Mouse (Mus musculus) cerebellum, postnatal 10 days (tissue): Measurements from ENCODE around the gene Zfp605.
"Not testable (repeated sequence)": the region's sequence is repeated elsewhere in the genome, so short reads cannot be mapped to it uniquely, and the experiment has no call there.

Experiments used
- DNase-seq, 2 experiments: peaks; one replicate each; pipeline ENCODE4 v3.0.0; 2021; ENCODE audit warnings: mixed read lengths in 2 of 2

Gene Zfp605

DNA sequence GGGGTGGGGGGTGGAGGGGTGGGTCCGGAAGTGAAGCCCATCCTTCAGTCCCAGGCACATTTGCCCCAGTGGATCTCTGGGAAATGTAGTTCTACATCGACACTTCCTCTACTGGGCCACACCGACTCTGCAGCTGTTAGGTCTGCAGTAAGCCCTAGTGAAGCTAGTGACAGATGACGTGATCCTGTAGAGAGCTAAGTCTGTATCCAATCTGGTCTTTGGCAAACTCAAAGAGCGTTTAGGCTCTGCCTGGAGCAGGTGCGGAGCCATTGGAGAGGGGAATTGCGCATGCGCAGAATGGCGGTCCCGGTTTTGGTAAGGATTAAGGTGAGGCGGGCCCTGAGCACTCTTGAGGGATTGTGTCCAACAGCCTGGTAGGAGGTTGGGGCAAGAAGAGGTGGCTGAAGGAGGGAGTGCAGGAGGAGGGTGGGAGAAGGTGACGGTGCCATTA is at the start of gene Zfp605:
TSS of gene Zfp605 (plus strand) at position 102 of the 451 bp plus-strand sequence.
- peak; percentile 97 to 98 for DNase-seq

DNA sequence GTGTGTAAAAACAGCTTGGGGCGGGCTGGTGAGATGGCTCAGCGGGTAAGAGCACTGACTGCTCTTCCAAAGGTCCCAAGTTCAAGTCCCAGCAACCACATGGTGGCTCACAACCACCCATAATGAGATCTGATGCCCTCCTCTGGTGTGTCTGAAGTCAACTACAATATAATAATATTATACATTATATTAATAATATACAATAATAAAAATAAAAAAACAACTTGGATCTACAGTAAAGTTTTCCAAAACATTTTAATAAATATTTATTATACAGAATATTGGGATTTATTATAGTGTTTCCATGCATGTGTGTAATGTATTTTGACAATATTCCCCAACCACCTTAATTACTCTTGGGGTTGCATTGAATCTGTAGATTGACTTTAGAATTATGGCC is 37.5 kb upstream of the Zfp605 start, which contains the start of gene Gm17655:
TSS of gene Gm17655 (minus strand) at position 101 of the 400 bp plus-strand sequence.
- not testable (repeated sequence) for DNase-seq

DNA sequence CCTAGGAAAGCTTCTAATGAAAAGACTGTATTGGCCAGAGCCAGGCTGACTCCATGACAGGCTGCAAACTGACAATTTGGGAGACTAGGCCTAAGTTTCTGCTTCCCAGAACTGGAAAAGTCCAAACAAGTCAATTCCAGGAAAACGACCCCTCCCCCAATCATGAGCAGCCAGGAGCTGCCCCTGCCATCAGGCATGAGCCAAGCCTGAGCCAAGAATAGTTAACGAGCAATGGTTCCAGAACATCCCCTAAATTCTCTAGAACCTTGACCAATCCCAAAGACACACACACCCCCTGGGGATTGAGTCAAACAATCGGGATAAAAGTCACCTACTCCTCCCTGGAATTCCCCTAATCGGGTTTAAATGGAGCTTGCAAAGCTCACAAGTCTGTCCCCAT is 26.9 kb upstream of the Zfp605 start:
- no peak for DNase-seq

DNA sequence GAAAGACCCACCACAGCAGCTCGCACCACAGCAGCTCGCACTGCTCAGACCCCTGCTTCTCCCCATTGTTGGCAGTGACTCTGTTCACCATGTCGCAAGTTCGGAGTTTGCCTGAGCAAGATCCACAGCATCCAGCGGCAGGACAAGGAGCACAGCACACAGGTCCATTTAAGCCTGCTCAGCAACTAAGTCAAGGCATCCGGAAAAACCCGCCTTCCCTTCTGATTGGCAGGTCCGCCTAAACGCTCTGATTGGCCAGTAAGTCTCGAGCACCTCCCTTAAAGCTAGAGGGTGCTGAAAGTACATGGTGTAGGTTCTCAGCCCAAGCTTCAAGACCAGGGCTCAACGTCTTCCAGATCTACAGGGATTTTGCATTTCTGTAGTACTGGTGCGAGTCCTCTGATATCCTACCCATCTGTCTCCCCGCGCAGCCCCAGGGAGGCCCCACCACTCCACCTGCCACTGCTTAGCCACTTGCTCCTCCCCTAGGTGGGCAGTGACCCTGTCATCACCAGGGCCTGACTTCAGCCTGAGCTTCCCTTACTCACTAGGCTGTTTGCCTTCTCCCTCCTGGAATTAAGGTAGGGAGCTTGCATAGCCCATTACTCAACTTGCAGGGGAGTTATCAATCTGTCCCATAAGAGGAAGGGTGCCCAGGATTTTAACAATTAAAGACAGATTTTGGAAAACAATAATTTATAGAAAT is 23.6 kb upstream of the Zfp605 start:
- no peak for DNase-seq

DNA sequence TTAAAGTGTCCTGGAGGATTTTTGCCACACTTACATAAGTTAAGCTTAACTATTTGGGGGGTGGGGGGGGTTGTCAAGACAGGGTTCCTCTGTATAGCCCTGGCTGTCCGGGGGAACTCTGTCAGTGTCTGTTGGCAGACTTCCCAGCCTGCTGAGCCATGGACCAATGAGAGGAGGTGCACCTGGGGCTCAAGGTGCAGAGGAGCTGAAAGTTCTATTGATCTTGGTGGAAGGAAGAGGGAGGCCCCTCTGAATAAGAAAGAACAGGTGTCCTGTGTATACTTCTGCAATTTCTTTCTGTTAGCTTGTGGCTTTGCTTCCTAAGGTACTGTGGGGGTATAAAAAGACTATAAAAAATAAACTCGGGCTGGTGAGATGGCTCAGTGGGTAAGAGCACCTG is 18.3 kb upstream of the Zfp605 start:
- no peak for DNase-seq

DNA sequence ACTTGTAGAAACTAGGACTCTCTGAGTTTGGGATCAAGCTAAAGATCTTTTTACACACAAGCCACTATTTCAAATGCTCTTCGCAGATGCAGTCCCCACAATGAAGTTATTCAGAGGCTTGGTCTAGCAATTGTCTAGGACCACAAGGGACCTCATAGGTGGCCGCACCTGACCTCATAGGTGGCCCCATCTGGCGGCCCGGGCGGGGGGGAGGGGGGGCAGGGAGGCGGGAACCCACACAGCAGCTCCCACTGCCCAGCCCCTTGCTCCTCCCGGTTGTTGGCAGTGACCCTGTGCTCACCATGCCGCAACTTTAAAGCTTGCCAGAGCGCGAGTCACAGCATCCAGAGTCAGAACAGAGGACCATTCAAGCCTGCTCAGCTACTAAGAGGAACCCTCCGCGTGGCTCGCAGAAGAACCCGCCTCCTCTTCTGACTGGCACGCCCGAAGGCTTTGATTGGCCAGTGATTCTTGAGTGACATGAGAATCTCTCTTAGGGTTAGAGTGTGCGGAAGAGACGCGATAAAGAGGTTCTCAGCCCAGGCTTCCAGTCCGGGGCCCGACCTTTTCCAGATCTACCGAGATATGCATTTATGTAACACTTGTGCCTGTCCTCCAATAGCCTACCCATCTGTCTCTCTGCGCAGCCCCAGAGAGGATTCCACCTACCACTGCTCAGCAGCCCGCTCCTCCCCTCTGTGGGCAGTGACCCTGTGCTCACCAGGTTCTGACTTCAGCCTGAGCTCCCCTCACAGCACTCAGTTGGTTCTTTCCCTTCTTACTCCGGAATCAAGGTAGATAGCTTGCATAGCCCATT is 15.7 kb upstream of the Zfp605 start, which contains the start of gene Gm35315:
TSS of gene Gm35315 (minus strand) at position 391 of the 817 bp plus-strand sequence.
- peak; percentile 89 to 90 for DNase-seq

DNA sequence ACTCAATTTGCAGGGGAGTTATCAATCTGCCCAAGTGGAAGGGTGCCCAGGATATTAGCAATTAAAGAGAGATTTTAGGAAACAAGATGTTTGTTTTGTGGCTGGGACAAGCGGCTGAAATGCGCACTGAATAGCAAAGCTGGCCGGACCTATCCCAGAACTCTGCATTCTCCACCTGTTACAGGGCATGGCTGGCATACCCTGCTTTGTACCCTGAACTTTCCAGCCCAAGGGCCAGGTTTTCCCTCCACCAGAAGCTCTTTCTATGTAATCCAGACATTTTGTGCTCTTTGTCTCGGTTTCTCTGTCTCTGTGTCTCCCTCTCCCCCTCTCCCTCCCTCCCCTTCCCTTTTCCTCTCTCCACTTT is 15.1 kb upstream of the Zfp605 start:
- DNase-seq: no peak

DNA sequence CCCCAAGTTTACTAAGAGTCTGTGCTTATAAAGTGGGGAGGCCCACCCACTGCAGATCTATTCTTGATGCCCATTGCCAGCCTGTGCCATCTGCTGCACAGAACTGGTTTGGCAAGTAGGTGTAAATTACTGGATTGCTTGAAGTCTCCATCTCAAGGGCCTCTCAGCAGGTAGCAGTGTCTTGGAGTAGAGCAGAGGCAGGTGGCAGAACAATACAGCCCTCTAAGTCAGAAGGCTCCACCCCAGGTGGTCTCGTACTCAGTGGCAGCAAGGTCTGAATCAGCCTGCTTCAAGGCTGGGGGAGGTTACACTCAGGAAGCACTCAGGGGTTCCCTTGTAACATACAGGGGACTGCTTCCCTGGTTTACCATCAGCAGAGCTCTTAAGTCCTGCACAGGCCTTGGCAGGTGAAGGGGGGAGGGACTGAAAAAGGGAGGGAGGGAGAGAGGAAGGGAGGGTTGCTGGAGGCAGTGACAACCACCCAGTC is 10.9 kb upstream of the Zfp605 start:
- DNase-seq: peak in 1 of 2 experiments; percentile 11

DNA sequence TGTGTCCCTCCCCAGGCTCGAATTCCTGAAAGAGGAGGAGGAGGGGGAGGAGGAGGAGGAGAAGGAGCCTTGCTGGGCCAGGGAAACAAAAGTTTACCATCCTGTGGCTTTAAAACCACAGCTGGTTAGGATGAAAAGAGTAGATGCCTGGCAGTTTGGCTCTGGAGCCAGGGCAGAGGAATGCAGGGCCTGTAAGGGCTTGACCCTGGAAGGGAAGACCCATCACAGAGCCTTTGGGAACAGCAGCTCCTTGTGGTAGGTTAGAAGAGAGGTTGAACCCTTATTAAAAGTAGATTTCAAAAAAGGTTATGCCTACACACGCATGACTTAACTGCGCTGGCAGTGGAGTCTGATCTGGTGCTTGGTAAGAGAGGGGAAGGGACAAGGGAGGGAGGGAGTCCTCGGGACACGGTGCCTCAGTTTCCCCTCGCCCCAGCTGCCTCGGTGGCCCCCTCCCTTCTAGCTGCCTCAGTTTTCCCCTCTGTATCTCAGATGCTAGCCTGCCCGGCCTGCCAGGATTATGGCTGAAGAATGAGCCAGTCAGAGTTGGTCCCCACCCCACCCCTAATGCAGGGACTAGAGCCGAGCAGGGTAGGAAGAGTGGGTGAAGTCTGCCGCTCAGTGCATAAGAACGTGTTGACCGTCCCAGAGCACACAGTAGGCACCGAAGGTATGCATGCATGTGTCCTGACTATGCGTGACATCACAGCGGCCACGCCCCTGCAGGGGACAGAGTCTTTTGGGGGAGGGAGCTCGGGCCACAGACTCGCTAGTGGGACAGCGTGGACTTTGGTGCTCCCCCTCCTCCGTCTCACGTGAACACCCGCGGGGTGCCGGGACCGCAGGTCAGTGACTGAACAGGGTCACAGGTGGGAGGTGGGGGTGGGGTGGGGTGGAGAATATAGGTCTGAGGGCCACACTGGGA is 10.0 kb upstream of the Zfp605 start, which contains the start of gene Plcxd1:
TSS of gene Plcxd1 (plus strand) at position 314 of the 925 bp plus-strand sequence.
- peak in 1 of 2 experiments; percentile 16 for DNase-seq

DNA sequence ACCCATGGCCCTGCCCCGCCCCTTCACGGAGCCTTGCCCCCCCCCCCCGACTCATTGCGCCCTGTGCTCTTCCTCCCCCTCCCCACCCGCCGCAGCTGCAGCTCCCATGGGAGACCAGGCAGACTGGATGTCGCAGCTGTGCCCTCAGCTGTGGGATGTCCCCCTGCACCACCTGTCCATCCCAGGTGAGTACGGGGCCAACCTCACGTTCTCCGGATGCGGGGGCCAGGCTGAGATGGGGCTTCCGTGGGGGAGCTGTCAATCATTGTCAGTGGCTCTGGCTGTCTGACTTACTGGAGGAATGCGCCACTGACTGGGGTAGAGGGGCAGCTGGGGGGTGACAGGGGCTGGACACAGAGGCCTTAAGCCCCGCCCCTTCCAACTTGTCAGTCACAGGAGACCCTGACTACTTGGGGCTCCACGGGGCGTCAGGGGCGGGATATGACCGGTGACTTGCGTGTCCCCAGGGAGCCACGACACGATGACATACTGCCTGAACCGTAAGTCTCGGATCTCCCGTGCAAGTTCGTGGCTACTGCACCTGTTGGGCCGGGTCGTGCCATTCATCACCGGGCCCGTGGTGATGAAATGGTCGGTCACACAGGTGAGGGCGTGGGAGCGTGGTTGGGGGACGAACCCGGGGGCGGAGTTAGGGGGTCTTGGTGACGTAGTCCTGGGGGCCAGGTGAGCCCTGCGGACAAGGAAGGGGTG is 8.8 kb upstream of the Zfp605 start:
- DNase-seq: peak; percentile 49 to 65

DNA sequence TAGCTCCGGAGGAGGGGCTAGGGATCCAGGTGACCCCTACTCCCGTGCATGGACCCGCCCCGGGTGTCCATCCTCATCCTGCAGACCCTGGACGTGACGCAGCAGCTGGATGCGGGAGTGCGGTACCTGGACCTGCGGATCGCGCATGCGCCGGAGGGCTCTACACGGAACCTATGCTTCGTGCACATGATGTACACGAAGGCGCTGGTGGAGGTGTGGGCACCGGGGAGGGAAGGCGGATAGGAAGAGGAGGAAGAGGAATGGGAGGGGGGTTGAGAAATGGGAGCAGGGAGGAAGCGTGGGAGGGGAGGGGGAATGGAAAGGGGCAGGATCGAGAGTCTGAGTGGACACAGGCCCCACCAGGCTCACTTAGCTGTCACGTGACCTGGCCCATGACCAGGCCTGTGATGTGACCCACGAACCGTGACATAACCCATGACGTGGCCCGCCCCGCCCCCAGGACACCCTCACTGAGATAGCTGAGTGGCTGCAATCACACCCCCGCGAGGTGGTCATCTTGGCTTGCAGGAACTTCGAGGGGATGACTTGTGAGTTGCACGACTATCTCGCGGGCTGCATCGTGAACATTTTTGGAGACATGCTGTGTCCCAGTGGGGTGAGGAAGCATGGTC is 8.1 kb upstream of the Zfp605 start:
- DNase-seq: peak; percentile 76 to 77

DNA sequence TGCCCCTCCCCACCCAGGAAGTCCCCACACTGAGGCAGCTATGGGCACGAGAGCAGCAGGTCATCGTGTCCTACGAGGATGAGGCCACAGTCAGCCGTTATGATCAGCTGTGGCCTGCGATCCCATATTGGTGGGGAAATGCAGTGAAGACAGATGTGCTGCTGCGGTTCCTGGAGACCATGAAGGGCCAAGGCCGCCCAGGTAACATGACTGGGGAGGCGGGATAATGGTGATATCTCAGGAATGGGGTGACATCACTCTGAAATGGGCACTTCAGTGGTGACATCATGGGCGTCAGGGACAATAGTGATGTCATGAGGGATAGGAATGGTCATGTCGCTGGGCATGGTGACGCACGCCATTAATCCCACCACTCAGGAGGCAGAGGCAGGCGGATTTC is 7.5 kb upstream of the Zfp605 start:
- peak in 1 of 2 experiments; percentile 5 for DNase-seq

DNA sequence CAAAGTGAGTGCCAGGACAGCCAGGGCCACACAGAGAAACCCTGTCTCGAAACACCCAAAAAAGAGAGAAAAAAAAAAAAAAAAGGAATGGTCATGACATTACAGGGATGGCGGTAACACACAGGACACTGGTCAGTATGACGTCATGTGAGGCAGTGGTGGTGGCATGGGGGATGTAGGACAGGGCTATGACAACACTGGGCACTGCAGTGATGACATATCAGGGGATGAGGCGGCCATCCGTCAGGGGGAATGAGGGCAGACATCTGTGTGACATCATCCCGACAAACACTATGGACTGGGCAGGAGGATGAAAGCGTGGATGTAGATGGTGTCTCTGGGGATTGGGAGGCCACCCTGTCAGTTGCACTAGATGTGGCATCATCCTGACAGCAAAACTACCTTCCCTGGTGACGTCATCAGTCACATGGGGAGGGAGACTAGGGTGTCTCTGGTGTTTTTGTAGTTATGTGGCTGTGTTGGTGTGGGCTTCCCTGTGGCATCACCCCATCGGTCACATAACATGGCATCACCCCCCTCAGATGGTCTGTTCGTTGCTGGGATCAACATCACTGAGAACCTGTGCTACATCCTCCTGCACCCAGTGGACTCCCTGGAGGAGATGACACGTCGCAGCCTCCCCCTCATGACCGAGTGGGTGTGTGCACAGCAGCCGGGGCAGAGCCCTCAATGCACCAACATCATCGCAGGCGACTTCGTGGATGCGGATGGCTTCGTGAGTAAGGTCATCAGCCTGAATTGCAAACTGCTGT is 6.9 kb upstream of the Zfp605 start:
- peak in 1 of 2 experiments; percentile 11 for DNase-seq

DNA sequence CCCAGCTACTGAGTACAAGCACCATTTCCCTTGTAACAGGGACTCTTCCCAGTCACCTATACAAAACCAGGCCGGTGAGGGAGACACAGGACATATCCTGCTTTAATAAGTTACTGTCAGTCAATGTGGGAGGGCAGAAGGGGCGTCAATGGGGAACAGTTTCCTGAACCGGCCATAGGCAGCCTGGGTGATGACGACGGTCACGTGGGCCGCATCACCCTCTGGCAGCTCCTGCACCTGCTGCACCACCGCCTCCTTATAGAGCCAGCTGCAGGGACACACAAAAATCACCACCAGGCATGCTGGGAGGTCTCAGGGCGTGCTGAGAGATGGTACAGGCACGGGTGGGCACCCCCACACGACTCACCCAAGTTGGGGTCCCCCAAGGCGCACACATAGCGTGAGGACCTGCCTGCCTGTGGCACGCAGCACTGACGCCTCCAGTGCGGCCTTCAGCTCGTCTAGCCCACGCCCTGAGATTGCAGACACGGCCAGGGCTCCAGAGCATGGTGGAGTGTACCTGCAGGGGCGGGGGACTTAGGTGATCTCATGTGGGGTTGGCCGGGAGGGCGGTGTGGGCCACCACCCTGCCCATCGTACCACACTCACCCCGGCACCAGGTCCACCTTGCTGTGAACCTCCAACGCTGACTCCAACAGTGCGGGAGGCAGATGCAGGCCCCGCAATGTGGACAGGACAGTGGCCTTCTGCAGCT is 5.8 kb upstream of the Zfp605 start:
- DNase-seq: peak in 1 of 2 experiments; percentile 9

DNA sequence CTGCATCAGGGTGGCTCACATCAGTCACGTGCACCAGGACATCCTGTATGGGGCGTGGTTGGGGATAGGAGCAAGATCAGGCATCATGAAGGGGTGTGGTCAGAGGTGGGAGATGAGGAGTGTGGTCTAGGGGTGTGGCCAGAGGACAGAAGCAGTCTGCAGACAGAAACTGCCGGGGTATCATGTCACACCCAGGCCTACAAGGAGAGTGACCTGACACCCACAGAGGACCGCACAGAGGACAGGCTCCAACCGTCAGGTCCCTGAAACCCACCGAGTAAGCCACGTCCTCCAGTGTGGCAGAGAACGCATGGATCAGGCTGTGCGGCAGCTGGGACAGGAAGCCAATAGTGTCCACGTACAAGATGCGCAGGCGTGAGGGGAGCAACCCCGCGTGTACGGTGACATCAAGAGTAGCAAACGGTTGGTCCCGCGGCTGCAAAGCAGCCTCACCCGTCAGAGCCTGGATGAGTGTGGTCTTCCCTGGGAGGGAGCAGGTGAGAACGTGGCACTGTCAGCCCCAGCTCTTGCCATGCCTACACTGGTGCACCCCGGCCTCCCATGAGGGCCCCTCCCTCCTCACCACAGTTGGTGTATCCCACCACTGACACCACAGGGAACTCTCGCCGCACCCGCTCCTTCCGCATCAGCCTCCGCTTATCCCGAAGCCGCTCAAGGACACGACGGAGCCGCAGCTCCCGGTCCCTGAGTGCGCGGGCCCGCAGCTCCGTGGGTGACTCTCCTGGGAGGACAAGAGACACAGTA is 5.1 kb upstream of the Zfp605 start:
- DNase-seq: peak; percentile 15 to 39

DNA sequence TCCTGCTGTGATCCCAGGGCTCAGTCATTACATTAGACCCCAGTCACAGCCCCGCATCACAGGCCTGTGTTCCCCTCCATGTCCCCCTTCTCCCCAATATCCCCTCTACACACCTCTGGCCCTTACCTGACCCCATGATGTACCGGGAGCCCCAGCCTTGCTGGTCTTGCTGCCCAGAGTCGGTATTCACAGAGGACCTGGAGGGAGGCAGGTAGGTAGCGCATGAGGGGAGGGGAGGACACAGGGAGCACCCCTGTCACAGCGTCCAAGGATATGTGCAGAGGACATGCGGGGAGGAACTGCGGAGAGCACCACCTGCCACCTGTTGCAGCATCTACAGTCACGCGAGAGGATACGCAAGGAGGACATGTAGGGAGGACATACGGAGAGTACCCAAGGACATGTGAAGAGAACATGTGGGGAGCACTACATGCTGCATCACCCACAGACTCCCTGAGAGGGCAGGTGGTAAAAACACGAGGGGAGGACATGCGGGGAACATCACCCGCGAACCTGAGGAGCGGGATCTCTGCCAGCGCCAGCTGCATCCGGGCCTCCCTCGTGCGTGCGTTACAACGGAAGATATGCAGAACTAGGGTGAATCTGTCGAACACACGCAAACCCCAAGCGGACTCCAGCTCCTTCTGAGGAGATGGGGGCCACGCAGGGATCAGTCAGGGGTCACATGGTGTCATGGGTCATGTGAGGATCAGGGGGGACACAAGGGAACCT is 3.6 kb upstream of the Zfp605 start:
- peak; percentile 38 to 40 for DNase-seq

DNA sequence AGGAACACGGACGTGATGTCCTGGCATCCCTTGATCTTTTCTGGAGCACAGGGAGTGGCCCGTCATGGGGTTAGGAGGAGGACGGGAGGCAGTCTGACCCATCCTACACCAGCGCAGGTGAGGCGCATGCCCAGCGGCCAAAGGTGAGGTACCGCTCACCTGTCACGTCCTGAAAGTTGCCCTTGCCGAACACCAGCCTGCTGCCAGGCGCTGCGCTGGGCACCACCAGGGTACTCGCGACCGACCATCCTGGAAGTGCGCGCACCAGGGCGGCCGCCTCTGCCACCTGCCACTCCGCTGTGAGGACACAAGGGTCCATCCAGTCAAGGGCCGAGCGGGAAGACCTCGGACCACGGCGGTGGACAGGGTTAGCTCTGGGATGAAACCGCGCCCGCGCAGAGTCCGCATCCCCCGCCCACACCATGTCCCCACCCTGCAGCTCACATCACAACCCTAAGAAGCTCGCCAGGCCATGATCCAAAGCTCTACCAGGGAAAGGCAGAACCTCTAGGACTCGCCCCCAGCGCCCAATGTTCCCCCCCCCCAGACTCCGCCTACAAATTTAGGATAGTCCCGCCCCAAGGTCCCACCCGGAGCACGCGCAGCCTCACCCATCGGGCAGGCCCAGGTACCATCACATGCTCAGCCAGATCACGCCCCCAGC is 2.9 kb upstream of the Zfp605 start:
- DNase-seq: no peak
